Mouse (Mus musculus) right cerebral cortex, postnatal 4 days (tissue): ENCODE measurements at regions not wholly inside any gene's neighbourhood (a gene's known extent, or its start where the extent isn't known, plus 50 kb on each side); places are given as distances from the start of the nearest gene placed in this dataset.

Source experiments
- DNase-seq: peaks from one replicate; pipeline ENCODE4 v3.0.0-alpha.2; 2022

DNA sequence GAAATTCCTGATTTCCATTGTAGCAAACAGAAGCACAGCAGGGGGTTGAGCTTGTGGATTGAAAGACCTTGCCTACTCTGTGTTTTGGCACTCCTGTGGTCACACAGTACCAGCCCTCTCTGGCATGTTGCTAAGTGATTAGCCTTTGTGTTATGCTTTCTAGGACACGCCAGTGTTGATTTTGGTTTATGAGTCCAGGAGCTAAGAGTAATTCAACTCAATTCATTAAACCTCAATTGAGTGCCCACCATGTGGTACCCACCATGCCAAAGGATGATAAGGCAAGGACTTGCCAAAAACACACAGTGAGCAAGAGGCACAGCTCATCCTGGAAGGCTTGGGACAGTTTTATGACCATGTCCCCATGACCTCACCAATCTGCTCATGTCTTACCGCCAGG, 221.1 kb upstream of the Sox14 start:
- DNase-seq, result no peak

DNA sequence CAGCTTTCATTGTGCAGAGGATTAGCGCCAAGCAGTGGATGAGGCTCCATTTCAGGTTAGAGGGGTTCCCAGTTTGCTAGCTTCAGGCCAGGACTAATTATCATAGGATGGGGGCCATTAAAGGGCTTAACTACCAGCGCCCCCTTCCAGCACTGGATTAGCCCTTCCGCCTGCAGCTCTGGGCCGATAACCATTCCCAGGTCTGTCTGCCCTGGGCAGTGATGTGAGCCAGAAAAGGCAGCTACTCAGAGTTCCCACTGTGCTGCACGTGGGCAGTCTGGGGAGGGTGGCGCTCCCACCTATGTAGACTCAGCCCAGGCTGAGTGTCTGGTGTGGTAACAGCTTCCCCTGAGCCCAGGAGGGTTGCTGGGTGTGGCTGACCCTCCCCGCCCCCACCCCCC, 219.6 kb upstream of the Sox14 start:
- DNase-seq, result no peak

DNA sequence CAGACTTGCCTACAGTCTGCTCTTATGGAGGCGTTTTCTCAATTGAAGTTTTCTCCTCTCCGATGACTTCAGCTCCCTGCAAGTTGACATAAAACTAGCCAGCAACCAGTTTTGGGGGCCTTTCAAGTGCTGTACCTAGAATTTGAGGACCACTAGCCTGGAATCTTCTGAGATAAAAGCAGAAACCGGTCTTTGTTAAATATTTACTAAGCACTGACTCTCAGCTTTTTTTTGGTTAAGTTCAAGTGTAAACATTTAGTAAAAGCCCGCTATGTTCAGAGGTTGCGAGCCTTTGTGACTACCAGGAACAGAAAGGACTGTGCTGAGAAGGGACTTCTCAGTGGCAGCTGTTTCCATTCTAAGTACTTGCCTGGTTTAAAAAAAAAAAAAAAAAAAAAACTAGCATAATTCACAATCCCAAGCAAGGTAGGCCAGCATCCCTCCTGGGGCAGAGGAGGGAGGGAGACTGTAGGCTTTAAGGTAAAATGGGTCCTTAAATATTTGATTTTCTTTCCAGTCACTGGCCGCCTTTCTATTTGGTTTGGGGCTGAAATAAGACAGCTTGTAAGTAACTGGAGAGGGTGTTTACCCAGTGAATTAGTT, 219.1 kb upstream of the Sox14 start:
- DNase-seq, result no peak

DNA sequence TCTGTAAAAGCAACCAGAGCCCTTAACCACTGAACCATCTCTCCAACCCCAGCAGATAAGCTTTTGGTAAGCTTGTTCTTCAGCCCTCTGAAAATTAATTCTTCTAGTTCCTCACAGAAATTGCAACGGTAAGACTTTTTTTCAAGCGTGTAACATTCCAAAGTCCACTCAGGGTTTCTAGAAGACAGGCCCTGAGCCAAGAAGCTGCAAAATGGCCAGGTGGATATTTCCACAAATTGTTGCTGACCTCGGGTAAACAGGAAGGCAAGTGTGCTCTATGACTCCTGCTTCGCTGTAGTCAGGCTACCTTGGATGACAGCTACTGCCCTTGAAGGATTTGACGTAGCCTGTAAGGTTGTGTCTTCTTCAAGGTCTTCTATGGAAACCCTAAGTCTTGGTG, 195.2 kb upstream of the Sox14 start:
- DNase-seq, result no peak

DNA sequence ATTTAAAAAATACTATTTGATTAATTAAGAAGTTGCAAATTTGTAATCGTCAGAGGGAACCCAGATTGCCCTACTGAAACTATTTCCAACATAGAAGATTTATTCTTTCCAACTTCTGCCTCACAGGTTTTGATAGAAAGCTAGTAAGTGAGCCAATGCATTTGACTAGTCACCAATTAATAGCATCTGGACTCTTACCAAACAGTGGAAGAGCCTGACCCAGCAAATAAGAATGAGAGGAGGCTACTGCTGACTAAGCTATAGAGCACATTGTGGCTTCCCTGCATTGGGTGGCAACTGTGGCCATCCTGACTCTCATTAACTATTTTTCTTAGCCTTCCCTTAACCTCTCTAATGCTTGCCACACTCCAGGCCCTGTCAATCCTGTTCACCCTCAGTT, 182.6 kb upstream of the Sox14 start:
- DNase-seq, result no peak

DNA sequence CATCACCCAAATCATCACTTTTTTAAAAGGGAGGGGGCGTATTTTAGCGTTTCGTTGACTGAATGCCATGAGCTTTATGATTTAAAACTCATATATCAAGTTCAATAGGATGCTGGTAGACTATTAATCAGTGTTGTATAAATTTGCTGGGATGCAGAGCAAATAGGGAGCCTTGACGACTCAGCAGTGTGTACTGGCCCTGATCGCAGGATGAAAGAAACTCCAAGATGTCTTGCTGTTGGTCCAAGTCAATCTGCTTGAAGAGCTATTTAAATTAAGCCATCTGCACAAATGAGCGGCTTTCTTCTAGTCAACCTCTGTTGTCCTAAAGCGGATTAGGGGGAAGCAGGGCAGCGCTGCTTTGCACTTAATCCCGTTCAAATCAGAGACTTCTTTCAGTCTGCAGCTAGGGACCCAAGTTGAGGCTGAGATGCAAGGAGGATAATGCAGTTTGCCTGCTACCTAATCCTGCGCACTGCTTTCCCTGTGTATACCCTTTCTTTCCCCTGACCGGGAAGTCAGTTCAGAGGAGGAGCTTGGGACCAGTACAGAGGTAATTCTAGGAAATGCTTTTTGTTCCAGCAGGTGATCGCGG, 170.3 kb upstream of the Sox14 start:
- DNase-seq, result no peak

DNA sequence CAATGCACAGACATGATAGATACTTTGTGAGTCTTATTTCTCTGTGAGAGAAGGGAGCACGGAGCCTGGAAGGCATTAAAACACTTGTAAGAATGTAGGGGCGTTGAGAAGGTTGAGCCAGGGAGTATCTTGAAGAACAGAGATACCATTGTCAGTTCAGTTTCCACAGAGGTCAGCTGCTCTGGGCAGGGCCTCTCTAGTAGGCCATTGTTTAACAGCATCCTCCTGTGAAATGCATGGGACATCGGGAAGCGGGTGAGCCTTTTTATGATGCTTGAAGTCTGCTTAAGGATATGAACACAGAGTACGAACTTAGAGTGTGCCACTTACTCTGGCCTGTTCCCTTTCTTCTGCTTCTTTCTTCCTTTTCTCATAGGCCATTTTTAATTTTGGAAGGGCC, 169.7 kb upstream of the Sox14 start:
- DNase-seq, result no peak

DNA sequence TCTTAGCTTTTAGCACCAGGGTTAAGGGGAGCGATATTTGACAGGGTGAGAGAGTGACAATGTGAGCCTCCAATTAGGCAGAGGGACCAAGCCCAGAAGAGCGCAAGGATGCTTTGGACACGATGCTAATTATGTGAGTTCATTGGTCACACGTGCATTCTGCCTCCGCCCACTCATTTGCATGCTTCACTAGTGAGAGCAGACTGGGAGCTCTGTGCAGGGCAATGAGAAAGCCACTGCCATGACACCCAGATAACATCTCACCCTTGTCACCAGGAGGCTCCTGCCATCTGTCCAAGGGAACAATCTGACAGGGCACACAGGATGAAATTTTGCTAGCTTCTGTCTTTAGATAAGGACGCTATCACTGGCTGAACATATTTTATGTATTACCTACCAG, 165.8 kb upstream of the Sox14 start:
- DNase-seq, result no peak

DNA sequence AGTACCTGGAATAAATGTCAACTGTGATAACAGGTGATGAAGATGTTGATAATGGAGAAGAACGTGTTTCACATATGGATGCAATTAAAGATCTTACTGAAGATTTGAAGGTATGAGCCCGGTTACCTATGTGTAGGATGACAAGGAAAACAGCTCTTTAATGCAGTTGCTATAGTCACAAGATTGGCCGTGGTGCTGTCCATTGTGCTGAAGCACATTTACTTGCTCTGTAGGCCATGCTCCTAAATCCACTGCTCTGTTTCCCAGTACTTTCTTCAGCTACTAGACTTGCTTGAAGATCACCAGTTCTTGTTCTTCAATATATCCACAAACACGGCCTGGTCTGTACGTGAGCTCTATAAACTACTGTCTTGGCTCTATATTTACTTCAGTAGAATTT, 147.7 kb upstream of the Sox14 start:
- DNase-seq, result no peak

DNA sequence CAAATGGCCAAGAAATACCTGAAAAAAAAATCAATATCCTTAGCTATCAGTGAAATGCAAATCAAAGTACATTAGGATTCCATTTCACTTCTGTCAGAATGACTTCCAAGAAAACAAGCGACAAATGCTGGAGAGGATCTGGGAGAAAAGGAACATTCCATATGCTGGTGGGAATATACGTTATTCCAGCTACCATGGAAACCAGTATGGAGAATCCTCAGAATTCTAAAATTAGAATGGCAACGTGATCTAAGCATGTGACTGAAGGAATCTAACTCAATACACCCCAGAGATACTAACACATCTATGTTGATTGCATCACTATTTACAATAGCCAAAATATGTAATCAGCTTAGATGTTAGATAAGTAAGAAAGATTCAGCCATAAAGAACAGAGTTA, 146.1 kb upstream of the Sox14 start:
- DNase-seq, result no peak

DNA sequence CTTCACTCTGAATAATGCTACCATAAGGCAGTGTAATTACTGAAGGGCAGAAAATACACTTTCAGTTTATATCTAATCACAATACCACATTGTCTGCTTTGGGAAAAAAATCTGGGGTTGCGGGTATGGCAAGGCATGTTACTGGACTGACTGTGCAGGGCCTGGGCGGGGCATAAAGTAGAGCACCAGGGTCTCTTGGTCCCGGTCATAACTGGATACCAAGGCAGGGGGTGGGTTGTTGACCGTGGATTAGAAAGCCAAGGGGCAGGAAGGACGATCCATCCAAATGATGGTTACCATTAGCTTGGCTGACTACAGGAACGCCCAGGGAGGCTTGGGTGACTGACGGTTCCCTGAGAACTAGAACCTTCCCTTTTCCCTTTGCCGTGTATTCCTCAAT, 119.2 kb upstream of the Sox14 start:
- no peak for DNase-seq

DNA sequence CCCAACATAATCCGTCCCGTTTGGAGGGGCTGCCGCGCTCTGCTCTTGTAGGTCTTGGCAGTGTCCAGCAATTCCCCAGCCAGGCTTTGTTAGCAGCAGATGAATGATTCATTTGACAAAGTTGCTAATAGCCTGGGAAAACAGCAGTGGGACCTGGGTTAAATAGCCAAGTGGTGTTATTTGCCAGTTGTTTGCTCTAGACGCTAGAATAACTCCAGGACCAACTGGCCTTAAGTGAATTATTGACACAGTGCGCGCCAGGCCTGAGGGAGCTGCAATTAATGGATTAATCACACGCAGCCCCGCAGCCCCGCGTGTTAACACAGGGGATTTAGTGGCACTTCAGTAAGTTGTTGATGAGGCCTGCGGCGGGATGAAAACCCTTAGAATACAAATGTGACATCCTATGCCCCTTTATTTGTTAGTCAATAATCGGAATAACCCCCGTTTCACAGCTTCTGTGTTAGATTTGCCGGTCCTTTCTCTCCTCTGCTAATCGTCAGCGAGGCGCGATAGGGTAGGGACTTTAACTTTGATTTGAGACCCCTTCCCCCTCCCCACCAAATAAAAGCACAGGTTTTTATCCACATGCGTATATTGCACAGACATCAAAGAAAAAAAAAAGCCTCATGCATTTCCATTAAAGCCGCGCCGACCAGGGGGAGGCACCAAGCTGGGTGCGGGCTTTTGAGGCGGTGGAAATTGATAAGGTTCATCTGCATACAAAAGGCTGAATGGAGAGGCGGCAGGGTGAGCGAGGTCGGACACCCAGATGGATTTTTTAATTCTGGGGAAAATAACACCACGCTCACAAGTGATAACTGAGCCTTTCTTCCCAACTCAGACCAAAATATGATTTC, 118.5 kb upstream of the Sox14 start:
- peak; percentile 13 for DNase-seq

DNA sequence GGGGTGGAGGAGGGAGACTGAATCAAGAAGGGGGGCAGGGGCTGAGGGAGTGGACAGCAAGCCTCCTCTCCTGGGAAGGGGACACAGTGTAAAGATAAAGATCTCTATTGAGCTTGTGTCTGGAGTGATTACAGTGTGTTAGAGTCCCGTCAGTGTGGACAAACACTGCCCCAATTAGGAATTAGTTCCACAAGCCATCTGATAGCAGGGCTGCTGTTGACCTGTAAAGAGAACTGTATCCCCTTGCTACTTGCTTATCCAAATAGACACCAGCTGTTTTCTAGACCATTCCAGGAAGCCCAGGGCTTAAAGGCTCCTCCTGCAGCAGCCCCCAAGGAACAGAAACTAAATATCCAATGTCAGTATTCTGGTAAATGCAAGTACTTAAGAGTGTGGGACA, 111.4 kb upstream of the Sox14 start:
- DNase-seq, result no peak

DNA sequence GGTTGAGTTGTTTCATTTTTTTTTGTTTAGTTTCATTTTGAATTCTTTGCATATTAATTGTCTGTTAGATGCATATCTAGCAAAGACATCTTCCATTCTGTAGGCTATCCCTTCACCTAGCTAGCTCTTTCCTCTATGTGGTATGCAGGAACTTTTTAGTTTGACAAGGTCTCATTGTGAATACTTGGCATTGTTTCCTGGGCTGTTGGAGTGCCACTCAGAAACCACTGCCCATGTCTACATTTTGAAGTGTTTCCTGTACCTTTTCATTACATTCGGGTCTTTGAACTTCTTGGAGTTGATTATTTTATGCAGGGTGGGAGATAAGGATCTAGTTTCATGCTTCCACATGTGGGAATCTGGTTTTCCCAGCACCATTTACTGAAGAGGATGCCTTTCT, 104.8 kb upstream of the Sox14 start:
- no peak for DNase-seq

DNA sequence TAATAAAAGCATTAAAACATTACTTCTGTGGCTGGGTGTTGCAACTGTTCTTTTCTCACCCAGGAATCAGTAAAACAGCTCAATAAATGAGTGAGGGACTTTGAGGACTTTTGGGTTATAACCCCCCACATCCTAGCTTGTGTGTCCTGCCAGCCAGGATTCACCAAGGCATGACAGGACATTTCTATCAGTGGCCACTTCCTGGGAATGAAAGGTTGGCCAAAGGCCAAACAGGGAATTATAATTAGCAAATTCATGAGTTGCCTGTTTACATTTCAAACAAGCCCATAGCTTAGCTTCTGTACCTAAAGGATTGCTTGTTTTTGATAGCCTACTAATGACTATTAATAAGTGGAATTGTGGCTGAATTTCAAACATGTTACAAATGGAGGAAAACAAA, 85.6 kb upstream of the Sox14 start:
- DNase-seq, result no peak

DNA sequence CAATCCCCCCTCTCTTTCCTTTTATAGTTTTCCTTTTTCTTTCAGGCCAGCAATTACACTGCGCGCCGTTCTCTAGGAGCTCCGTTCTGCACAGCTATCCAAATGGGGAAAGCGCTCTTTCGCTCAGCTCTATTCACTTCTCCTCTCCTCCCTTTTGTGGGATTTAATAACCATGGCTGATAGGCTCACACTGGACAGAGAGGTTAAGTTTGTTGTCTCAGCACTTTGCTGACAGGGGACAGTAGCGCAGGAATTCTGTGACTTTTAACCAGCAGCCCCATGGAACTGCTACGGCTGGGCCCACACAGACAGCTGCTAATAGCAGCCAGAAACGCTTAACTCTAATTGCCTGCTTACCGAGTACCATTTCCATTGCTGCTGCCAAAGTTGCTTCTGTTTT, 78.8 kb upstream of the Sox14 start:
- peak; percentile 7 for DNase-seq

DNA sequence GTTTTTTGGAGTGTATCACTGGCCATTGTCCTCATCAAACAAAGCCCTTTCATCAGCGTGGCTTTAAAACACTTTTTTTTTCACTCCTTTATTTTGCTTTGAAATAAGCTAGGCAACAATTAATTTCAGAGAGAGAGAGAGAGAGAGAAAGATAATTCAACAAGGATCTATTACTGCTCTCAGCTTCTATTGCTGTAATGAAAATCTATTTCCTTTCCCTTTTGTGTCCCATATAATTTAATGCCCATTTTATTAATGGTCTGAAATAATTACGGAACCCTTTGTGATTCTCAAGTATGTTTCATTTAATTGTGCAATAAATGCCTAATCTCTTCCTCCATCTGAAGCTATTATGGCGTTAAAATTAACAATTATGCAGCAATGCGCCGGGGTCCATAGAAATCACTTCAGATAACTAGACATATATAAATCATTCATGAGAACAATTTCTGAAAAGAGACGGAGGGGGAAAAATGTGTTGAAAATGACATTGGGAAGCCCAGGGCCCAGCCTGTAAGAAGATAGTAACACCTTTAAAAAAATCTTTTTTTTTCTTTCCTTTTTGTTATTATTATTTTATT, 78.2 kb upstream of the Sox14 start:
- no peak for DNase-seq
